Mouse (Mus musculus): ENCODE results near the gene Pemt.

DNA sequence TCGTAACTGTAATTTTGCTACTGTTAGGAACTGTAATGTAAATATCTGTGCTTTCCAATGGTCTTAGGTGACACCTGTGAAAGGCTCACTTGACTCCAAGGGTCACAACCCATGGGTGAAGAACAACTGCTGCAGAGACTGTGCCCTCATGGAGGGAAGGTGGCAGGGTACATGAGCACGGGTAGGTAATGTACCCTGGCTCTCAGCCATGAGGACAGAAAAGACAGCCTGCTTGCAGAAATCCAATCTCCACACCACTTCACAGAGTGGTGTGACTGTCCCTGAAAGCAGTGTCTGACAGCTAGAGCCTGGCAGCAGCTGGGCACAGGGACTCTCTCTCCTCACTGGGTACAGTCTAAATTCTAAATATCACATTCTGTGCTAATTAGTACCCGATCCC is 34.8 kb downstream of the Pemt start:
- TF ChIP-seq CHD2 (IDR thresholded peaks at IDR 0.05; ENCODE audit: low read depth, low read length) (no peak), ZC3H11A (IDR thresholded peaks at IDR 0.05; ENCODE audit: borderline replicate concordance, low read depth, low read length) (no peak), HCFC1 (IDR thresholded peaks at IDR 0.05; ENCODE audit: borderline replicate concordance, insufficient read depth, low read length) (no peak), ZNF384 (IDR thresholded peaks at IDR 0.05; ENCODE audit: low read depth, low read length) (no peak)
